Mouse (Mus musculus): Measurements from ENCODE around the gene Otud7b.

DNA sequence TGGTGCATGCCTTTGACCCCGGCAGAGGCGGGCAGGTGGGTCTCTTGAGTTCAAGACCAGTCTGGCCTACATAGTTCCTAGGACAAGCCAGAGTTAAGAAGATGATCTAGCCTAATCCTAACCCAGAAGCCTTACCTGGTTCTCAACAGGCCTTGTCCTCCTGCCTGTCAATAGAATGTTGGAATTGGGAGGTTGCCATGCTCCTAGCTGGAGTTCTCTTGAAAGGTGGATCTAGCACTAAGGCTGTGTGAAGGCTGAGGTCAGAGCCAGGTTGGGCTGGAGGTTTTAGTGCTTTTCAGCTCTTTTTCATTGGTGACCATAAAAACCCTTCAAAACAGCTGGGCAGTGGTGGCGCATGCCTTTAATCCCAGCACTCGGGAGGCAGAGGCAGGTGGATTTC, 74.1 kb downstream of the Otud7b start:
- TF ChIP-seq CTCF (IDR thresholded peaks at IDR 0.05; ENCODE audit: control insufficient read depth, insufficient read depth, insufficient replicate concordance, low read depth, low read length), result no peak
- no peak for TF ChIP-seq POLR2A (IDR thresholded peaks at IDR 0.05; ENCODE audit: control insufficient read depth, low read depth, low read length)

Measured in testis, adult 2 months (tissue).